Mouse (Mus musculus): ENCODE measurements around the gene Med17. TPM values are rescaled to one million over a fixed set of nuclear protein-coding genes. Genes with fewer than 3 reads are reported as not detected.
"Not testable (repeated sequence)": the region's sequence is repeated elsewhere in the genome, so short reads cannot be mapped to it uniquely, and the experiment has no call there.

The Med17 gene
- 20.5 and 21.3 TPM in 2 replicates for polyA plus RNA-seq (2012; rRNA removed)

DNA sequence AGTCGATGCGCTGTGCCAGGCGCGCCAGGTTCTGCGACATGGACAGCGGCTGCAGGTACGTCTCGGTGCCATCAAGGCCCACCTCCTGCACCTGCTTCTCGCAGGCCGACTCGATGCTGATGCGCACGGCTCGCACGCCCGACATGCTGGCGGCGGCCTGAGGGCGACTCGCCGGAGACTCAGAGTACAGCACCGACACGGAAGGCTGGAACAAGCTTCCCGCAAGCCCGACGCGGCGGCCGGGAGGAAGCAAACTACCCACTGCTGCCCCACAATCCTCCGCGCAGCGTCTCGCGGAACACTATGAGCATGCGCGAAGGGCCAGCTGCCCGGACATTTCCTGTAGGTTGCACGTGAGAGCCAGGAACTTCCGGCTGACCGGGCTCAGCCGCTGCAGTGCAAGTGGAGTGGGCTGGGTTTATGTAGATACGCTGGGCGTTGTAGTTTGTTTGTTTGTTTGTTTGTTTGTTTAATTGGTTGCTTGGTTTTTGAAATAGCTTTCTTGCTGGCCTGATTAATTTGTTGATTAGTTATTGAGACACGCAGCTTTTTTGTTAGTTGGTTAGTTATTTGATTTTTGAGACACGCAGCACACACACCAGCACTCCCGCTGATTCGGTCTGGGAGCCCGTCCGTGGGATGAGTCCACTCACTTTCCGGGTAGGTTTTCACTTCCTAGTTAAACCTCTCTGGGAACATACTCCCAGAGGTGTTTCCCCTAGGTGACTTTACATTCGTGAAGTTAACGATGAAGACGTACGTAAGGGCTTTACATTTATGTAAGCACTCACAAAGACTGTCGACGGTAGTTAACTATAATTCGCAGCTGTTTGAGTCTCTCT lies at the start of gene Med17:
Gene Med17 (minus strand): TSS at position 283 of the 842 bp plus-strand sequence.
- Histone ChIP-seq H3K4me3 (ENCODE audit: insufficient read depth, low read depth, low read length) (peak within 1 kb of the TSS; percentile 99), H3K36me3 (ENCODE audit: control insufficient read depth, insufficient read depth, low read length) (peaks cover 2% of the 10 kb centered on the region; the same call in 1 of the 2 replicates), H3K27ac (ENCODE audit: insufficient read depth, low read depth, low read length) (peak within 1 kb of the TSS; percentile 92), H3K27me3 (replicated peaks; ENCODE audit: control insufficient read depth, insufficient read depth, low read length) (no peaks in the 10 kb centered on the region), H3K4me1 (ENCODE audit: control insufficient read depth, insufficient read depth, low read length) (peaks cover 5% of the 10 kb centered on the region; the same call in 1 of the 2 replicates)
- WGBS, result under 1% methylated on average over 57 of the region's 57 CpGs
- TF ChIP-seq CTCF (conservative IDR thresholded peaks at IDR 0.05; ENCODE audit: insufficient read depth, insufficient read length, low read depth, low read length), result no peak
- TF ChIP-seq POLR2A (IDR thresholded peaks at IDR 0.05; ENCODE audit: low read depth, low read length), result peak; percentile 63
- peak; percentile 97 for DNase-seq

- H3K27me3 ChIP-seq (replicated peaks; ENCODE audit: control insufficient read depth, insufficient read depth, low read length), result no peaks in the 10 kb centered on the region
- no peak overlapping the region for H3K4me3 ChIP-seq (ENCODE audit: insufficient read depth, low read depth, low read length)
- H3K36me3 ChIP-seq (ENCODE audit: control insufficient read depth, insufficient read depth, low read length), result peaks cover 11% of the 10 kb centered on the region
- H3K27ac ChIP-seq (ENCODE audit: insufficient read depth, low read depth, low read length), result no peak overlapping the region
- 73% methylated on average over 2 of the region's 2 CpGs for WGBS
- TF ChIP-seq CTCF (conservative IDR thresholded peaks at IDR 0.05; ENCODE audit: insufficient read depth, insufficient read length, low read depth, low read length) (no peak), POLR2A (IDR thresholded peaks at IDR 0.05; ENCODE audit: low read depth, low read length) (no peak)
- no peaks in the 10 kb centered on the region for H3K4me1 ChIP-seq (ENCODE audit: control insufficient read depth, insufficient read depth, low read length)
- no peak for DNase-seq
Measured at GRCm38 (mm10) chr9:15318170-15318742, 38.5 kb upstream of the Med17 start.

GRCm38 (mm10) chr9:15317223-15318169 lies 37.8 kb upstream of the Med17 start:
- no peak overlapping the region for H3K27ac ChIP-seq (ENCODE audit: insufficient read depth, low read depth, low read length)

DNA sequence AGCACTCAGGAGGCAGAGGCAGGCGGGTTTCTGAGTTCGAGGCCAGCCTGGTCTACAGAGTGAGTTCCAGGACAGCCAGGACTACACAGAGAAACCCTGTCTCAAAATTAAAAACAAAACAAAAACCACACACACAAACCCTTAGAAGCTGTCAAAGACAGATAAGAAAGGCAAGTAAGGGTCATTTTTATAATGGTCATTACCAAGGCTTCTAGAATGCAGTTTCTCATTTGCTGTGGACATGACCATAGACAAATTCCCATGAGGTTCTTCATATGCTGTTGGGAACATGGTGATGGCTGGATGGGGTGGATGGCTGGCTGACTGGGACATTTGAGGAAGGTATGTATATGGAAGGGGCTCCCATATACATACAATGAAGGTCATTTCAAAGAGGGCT lies 36.6 kb upstream of the Med17 start:
- not testable (repeated sequence) for H3K27ac ChIP-seq (ENCODE audit: insufficient read depth, low read depth, low read length); H3K4me1 ChIP-seq (ENCODE audit: control insufficient read depth, insufficient read depth, low read length); H3K27me3 ChIP-seq (replicated peaks; ENCODE audit: control insufficient read depth, insufficient read depth, low read length); H3K4me3 ChIP-seq (ENCODE audit: insufficient read depth, low read depth, low read length); DNase-seq
- peaks cover 17% of the 10 kb centered on the region for H3K36me3 ChIP-seq (ENCODE audit: control insufficient read depth, insufficient read depth, low read length)
- WGBS, result 100% methylated on average over 2 of the region's 2 CpGs

More at GRCm38 (mm10) chr9:15317223-15318169, 37.8 kb upstream of the Med17 start:
- Histone ChIP-seq H3K4me3 (ENCODE audit: insufficient read depth, low read depth, low read length) (no peak overlapping the region), H3K36me3 (ENCODE audit: control insufficient read depth, insufficient read depth, low read length) (peaks cover 13% of the 10 kb centered on the region), H3K4me1 (ENCODE audit: control insufficient read depth, insufficient read depth, low read length) (no peaks in the 10 kb centered on the region), H3K27me3 (replicated peaks; ENCODE audit: control insufficient read depth, insufficient read depth, low read length) (no peaks in the 10 kb centered on the region)
- TF ChIP-seq POLR2A (IDR thresholded peaks at IDR 0.05; ENCODE audit: low read depth, low read length), result no peak
- TF ChIP-seq CTCF (conservative IDR thresholded peaks at IDR 0.05; ENCODE audit: insufficient read depth, insufficient read length, low read depth, low read length), result no peak
- 68% methylated on average over 5 of the region's 5 CpGs for WGBS
- no peak for DNase-seq

DNA sequence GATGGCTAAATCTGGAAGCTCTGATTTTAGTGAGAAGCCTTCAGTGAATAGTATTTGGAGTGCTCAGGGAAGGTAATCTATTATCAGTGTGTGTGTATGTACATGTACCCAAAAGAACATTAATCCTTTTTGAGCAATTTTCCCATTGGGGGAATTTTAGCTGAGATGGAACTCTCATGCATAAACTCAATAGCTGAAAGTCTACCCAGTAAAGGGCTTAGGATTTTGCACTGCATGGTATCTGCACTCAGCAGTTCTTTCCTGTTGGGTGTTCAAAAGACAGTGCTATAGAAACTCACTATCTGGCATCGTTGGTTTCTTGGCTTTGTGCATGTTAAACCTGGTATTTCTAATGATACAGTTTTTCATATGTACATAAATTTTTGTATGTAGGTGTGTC lies 34.9 kb upstream of the Med17 start:
- peaks cover 21% of the 10 kb centered on the region for H3K36me3 ChIP-seq (ENCODE audit: control insufficient read depth, insufficient read depth, low read length)
- 95% methylated on average over 1 of the region's 1 CpGs for WGBS
- no peak overlapping the region for H3K4me3 ChIP-seq (ENCODE audit: insufficient read depth, low read depth, low read length)
- no peak for DNase-seq
- no peak for TF ChIP-seq CTCF (conservative IDR thresholded peaks at IDR 0.05; ENCODE audit: insufficient read depth, insufficient read length, low read depth, low read length)
- TF ChIP-seq POLR2A (IDR thresholded peaks at IDR 0.05; ENCODE audit: low read depth, low read length), result no peak
- H3K27me3 ChIP-seq (replicated peaks; ENCODE audit: control insufficient read depth, insufficient read depth, low read length), result no peaks in the 10 kb centered on the region
- no peak overlapping the region for H3K27ac ChIP-seq (ENCODE audit: insufficient read depth, low read depth, low read length)
- H3K4me1 ChIP-seq (ENCODE audit: control insufficient read depth, insufficient read depth, low read length), result no peaks in the 10 kb centered on the region

DNA sequence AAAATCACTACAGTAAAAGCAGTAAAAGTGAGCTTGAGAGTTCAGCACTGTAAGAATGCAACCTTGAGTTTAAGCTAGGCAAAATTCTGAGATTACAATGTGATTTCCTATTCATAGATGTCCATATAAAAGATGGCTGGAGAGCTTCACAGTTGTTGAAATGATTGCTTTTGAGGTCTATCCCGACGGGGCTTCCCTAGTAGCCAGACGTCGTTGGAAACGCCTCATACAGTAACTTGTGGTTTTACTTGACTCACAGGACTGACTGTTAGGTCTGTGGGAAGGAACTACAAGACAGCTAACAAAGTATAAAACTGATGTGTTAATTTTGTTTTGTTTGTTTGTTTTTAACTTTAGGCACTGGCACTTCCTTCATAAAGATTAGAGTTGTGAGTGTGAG lies 33.9 kb upstream of the Med17 start:
- TF ChIP-seq POLR2A (IDR thresholded peaks at IDR 0.05; ENCODE audit: low read depth, low read length) (no peak), CTCF (conservative IDR thresholded peaks at IDR 0.05; ENCODE audit: insufficient read depth, insufficient read length, low read depth, low read length) (no peak)
- DNase-seq, result no peak
- no peak overlapping the region for H3K4me3 ChIP-seq (ENCODE audit: insufficient read depth, low read depth, low read length)
- WGBS, result 86% methylated on average over 5 of the region's 5 CpGs
- H3K4me1 ChIP-seq (ENCODE audit: control insufficient read depth, insufficient read depth, low read length), result no peaks in the 10 kb centered on the region
- no peaks in the 10 kb centered on the region for H3K27me3 ChIP-seq (replicated peaks; ENCODE audit: control insufficient read depth, insufficient read depth, low read length)
- no peak overlapping the region for H3K27ac ChIP-seq (ENCODE audit: insufficient read depth, low read depth, low read length)
- peaks cover 26% of the 10 kb centered on the region for H3K36me3 ChIP-seq (ENCODE audit: control insufficient read depth, insufficient read depth, low read length)
